Mouse (Mus musculus) kidney, adult 2 months (tissue): Measurements from ENCODE around the gene Noct. TPM values are rescaled to one million over a fixed set of nuclear protein-coding genes. Genes with fewer than 3 reads are reported as not detected.

Source experiments
- DNase-seq: peaks from one replicate; pipeline ENCODE4 v3.0.0; 2021
- H3K27ac ChIP-seq: fragments of 200-500 bp; 2 replicates; pipeline ENCODE4 v1.5.1; 2012; ENCODE audit warnings: low read depth, low read length, control low read depth, inconsistent platforms; ENCODE audit not compliant: insufficient read depth
- H3K27me3 ChIP-seq: fragments of 200-500 bp; replicated peaks from 2 replicates; pipeline ENCODE4 v1.6.1; 2012; ENCODE audit warnings: mild to moderate bottlenecking, moderate library complexity, low read length, inconsistent platforms; ENCODE audit not compliant: control insufficient read depth, insufficient read depth
- H3K36me3 ChIP-seq: fragments of 200-500 bp; 2 replicates; pipeline ENCODE4 v1.6.1; 2012; ENCODE audit warnings: mild to moderate bottlenecking, moderate library complexity, low read length, inconsistent platforms; ENCODE audit not compliant: control insufficient read depth, insufficient read depth
- H3K4me1 ChIP-seq: fragments of 200-500 bp; 2 replicates; pipeline ENCODE4 v1.6.1; 2011; ENCODE audit warnings: low read length; ENCODE audit not compliant: control insufficient read depth, insufficient read depth
- H3K4me3 ChIP-seq: fragments of 200-500 bp; 2 replicates; pipeline ENCODE4 v1.5.1; 2011; ENCODE audit warnings: mild to moderate bottlenecking, low read depth, low read length, control low read depth; ENCODE audit not compliant: insufficient read depth
- CTCF ChIP-seq: fragments of 200-500 bp; conservative IDR thresholded peaks from 2 replicates; pipeline ENCODE4 v1.5.1; 2011; ENCODE audit warnings: low read depth, mild to moderate bottlenecking, control low read depth, low read length, moderate library complexity, mixed read lengths; ENCODE audit not compliant: insufficient read depth, insufficient read length
- POLR2A ChIP-seq: fragments of 200-500 bp; IDR thresholded peaks from one replicate; pipeline ENCODE4 v1.6.1; 2011; ENCODE audit warnings: low read depth, low read length, control low read depth
- WGBS: fragments of 180-500 bp; shearing (Covaris S2); methylation state at CpG from one replicate; pipeline ENCODE4 v1.1.7; 2018; 5-methylcytosine and 5-hydroxymethylcytosine counted together
- polyA plus RNA-seq: library from polyadenylated mRNA; depleted of rRNA; stranded (reverse); fragments of >200 nt; gene quantifications from 2 replicates; pipeline ENCODE4 v1.2.3, GENCODE M21; 2012

Noct gene
- polyA plus RNA-seq, 1 experiment, result 8.1 TPM

- WGBS, result under 1% methylated on average over 90 of the region's 93 CpGs
- peak overlapping the region; percentile 93 for H3K27ac ChIP-seq
- H3K27me3 ChIP-seq, result no peaks in the 10 kb centered on the region
- peak; percentile 66 for DNase-seq
- H3K4me3 ChIP-seq, result peak overlapping the region; percentile 77
- H3K36me3 ChIP-seq, result no peaks in the 10 kb centered on the region
- no peak for TF ChIP-seq POLR2A
- no peak for TF ChIP-seq CTCF
- H3K4me1 ChIP-seq, result no peaks in the 10 kb centered on the region
Measured at GRCm38 (mm10) chr3:51276421-51277111, 52.3 kb downstream of the Noct start.

GRCm38 (mm10) chr3:51277201-51278150 is 53.2 kb downstream of the Noct start:
- peak; percentile 90 for DNase-seq
- under 1% methylated on average over 75 of the region's 75 CpGs for WGBS
- H3K4me1 ChIP-seq, result no peaks in the 10 kb centered on the region
- no peaks in the 10 kb centered on the region for H3K36me3 ChIP-seq
- TF ChIP-seq POLR2A (peak; percentile 20), CTCF (no peak)
- H3K27me3 ChIP-seq, result no peaks in the 10 kb centered on the region
- peak overlapping the region; percentile 93 for H3K27ac ChIP-seq
- H3K4me3 ChIP-seq, result peak overlapping the region; percentile 77

- Histone ChIP-seq H3K27me3 (no peaks in the 10 kb centered on the region), H3K36me3 (no peaks in the 10 kb centered on the region), H3K4me1 (no peaks in the 10 kb centered on the region), H3K4me3 (no peak overlapping the region), H3K27ac (no peak overlapping the region)
- TF ChIP-seq POLR2A (no peak), CTCF (no peak)
- DNase-seq, result no peak
- WGBS, result 73% methylated on average over 4 of the region's 4 CpGs
Measured at GRCm38 (mm10) chr3:51278433-51278832, 54.2 kb downstream of the Noct start.

DNA sequence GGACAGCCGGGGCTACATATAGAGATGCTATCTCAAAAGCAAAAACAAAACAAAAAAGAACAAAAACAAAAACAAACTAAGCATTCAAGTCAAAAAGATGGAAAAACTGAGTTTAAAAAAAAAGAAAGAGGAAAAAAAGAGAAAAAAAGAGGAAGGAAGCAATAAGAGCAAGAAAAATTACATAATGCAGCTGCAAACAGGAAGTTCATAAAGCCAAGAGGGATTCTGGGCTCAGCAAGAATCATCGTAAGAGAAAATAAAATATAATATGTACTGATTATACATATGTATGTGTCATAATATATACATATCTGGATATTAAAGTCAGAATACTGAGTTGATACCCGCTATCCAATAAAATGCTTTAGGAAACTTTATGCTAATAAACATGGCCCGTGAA is 57.5 kb downstream of the Noct start:
- WGBS, result 90% methylated on average over 4 of the region's 4 CpGs
- DNase-seq, result no peak
- H3K27me3 ChIP-seq, result no peaks in the 10 kb centered on the region
- no peak overlapping the region for H3K4me3 ChIP-seq
- TF ChIP-seq POLR2A, result no peak
- TF ChIP-seq CTCF, result no peak
- no peaks in the 10 kb centered on the region for H3K4me1 ChIP-seq
- H3K36me3 ChIP-seq, result no peaks in the 10 kb centered on the region
- H3K27ac ChIP-seq, result no peak overlapping the region

GRCm38 (mm10) chr3:51284375-51284774 is 60.1 kb downstream of the Noct start:
- H3K4me3 ChIP-seq, result no peak overlapping the region
- 86% methylated on average over 1 of the region's 1 CpGs for WGBS
- H3K27ac ChIP-seq, result no peak overlapping the region
- TF ChIP-seq POLR2A (no peak), CTCF (no peak)
- no peaks in the 10 kb centered on the region for H3K4me1 ChIP-seq
- H3K36me3 ChIP-seq, result no peaks in the 10 kb centered on the region
- H3K27me3 ChIP-seq, result no peaks in the 10 kb centered on the region
- no peak for DNase-seq

DNA sequence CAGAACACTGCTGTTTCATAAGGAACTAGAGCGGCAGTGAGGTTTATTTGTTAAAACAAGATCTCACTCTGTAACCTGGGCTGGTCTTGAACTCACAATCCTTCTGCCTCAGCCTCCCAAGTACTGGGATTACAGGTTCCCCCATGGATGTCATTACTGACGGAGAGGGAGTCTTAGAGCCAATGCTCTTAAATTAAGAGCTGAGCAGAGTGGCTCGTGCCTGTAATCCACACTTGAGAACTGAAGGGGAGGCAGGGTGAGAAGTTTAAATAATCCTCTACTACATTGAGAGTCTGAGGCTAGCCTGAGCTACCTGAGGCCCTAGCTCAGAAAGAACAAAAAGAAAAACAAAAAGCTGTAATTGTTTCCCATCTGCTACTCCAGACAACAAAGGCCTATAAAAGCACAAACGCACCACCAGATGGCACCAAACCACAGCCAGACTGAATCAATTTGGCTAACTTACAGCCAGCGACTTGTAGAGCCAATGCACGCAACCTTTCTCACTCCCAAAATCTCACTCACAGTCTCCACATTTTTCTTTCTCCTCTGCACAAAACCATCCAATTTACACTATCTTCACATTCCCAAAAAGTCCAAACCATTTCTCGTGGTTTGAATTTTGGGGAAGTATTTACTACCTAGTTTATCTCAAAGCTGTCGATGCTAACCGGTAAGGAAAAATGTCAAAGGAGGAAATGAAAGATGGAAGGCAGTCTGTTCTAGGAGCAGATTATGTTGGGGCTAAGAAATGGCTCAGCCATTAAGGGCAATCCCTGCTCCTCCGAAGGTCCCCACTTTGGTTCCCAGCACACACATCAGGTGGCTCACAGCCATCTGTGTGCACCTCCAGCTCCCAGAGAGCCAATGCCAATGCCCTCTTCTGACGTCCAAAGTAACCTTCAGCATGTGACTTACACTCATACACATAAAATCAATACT is 64.9 kb downstream of the Noct start:
- Histone ChIP-seq H3K4me1 (no peaks in the 10 kb centered on the region), H3K27me3 (no peaks in the 10 kb centered on the region), H3K36me3 (no peaks in the 10 kb centered on the region), H3K27ac (no peak overlapping the region), H3K4me3 (no peak overlapping the region)
- DNase-seq, result peak; percentile 85
- 48% methylated on average over 11 of the region's 11 CpGs for whole genome bisulfite sequencing
- peak; percentile 86 for TF ChIP-seq CTCF
- no peak for TF ChIP-seq POLR2A
